Mouse (Mus musculus) heart, postnatal 0 days (tissue): ENCODE data around the gene Pomt2. TPM values are rescaled to one million over a fixed set of nuclear protein-coding genes. Genes with fewer than 3 reads are reported as not detected.

Source experiments
- ATAC-seq: fragments of 200-750 bp; cut with Nextera tagmentation; 2 replicates; pipeline ENCODE4 v1.8.0; 2017; ENCODE audit warnings: low read depth, moderate number of reproducible peaks, moderate library complexity; ENCODE audit not compliant: insufficient read depth
- DNase-seq: peaks from one replicate; pipeline ENCODE4 v3.0.0-alpha.2; 2016; ENCODE audit warnings: low spot score
- H3K27ac ChIP-seq: fragments of 300-500 bp; sonication (generic); 2 replicates; pipeline ENCODE4 v1.5.1; 2014; ENCODE audit warnings: low read depth, mild to moderate bottlenecking
- H3K27me3 ChIP-seq: fragments of 300-500 bp; sonication (generic); 2 replicates; pipeline ENCODE4 v1.6.1; 2014; ENCODE audit warnings: low read length, mixed read lengths; ENCODE audit not compliant: control insufficient read depth, insufficient read depth
- H3K36me3 ChIP-seq: fragments of 300-500 bp; sonication (generic); replicated peaks from 2 replicates; pipeline ENCODE4 v1.6.1; 2014; ENCODE audit warnings: low read length, mixed read lengths; ENCODE audit not compliant: control insufficient read depth, insufficient read depth
- H3K4me1 ChIP-seq: fragments of 300-500 bp; sonication (generic); 2 replicates; pipeline ENCODE4 v1.6.1; 2014; ENCODE audit warnings: antibody characterized with exemption; ENCODE audit not compliant: control insufficient read depth, insufficient read depth
- H3K4me2 ChIP-seq: fragments of 300-500 bp; sonication (generic); 2 replicates; pipeline ENCODE4 v1.6.1; 2014; ENCODE audit warnings: low read depth, mild to moderate bottlenecking, low read length, moderate library complexity
- H3K4me3 ChIP-seq: fragments of 300-500 bp; sonication (generic); 2 replicates; pipeline ENCODE4 v1.5.1; 2014; ENCODE audit warnings: low read depth, low read length
- H3K9ac ChIP-seq: fragments of 300-500 bp; sonication (generic); replicated peaks from 2 replicates; pipeline ENCODE4 v1.6.1; 2014; ENCODE audit warnings: low read depth, low read length, mixed read lengths
- H3K9me3 ChIP-seq: fragments of 300-500 bp; sonication (generic); replicated peaks from 2 replicates; pipeline ENCODE4 v1.6.1; 2016; ENCODE audit warnings: low read length; ENCODE audit not compliant: control insufficient read depth
- CTCF ChIP-seq: IDR thresholded peaks from 2 replicates; pipeline ENCODE4 v1.5.1; 2016; ENCODE audit warnings: antibody characterized with exemption, control low read depth, low read depth
- EP300 ChIP-seq: IDR thresholded peaks from 2 replicates; pipeline ENCODE4 v1.6.1; 2016; ENCODE audit warnings: antibody characterized with exemption, low read depth
- WGBS: fragments of 180-500 bp; shearing (Covaris S2); extraction: QIAGEN DNeasy Blood & Tissue Kit; methylation state at CpG from one replicate; pipeline ENCODE4 v1.1.7; 2014; 5-methylcytosine and 5-hydroxymethylcytosine counted together
- polyA plus RNA-seq: library from polyadenylated mRNA; unstranded; fragments of >200 nt; fragmentation: Nextera tagmentation; extraction: Ambion mirVana; gene quantifications from 2 replicates; pipeline ENCODE4 v1.2.1, GENCODE M21; 2015
- total RNA-seq: library from RNA; depleted of rRNA; stranded (reverse); fragments of >200 nt; gene quantifications from 2 replicates; pipeline ENCODE4 v1.2.3, GENCODE M21; 2014; ENCODE audit warnings: low replicate concordance

Gene Pomt2
- total and polyA plus RNA-seq, 2 experiments from 2014 or later, result 6.5 to 22.7 TPM

DNA sequence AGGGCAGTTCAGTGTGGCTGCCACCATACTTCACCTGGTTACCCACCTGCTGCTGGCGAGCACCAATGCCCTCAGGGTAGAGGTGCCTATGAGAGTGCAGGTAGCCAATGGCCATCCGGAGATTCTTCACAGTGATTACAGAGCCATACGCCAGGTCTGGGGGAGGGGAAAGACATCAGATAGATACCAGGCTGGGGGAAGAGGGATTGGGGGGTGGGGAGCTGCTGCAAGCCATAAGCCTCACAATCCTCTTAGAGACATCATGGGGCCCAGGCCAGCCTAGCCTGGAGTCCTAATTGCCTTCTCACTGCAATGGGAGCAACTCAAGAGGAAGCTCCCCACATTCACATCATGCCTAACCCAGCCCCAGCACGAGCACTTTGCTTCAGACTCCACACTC is 20.5 kb downstream of the Pomt2 start:
- no peaks in the 10 kb centered on the region for H3K4me1 ChIP-seq
- DNase-seq, result no peak
- no peaks in the 10 kb centered on the region for H3K27me3 ChIP-seq
- H3K9ac ChIP-seq, result no peak overlapping the region
- no peak overlapping the region for H3K4me2 ChIP-seq
- H3K27ac ChIP-seq, result no peak overlapping the region
- TF ChIP-seq CTCF, result no peak
- no peak for TF ChIP-seq EP300
- ATAC-seq, result no peak
- H3K4me3 ChIP-seq, result no peak overlapping the region
- 87% methylated on average over 4 of the region's 4 CpGs for WGBS
- no peaks in the 10 kb centered on the region for H3K9me3 ChIP-seq
- H3K36me3 ChIP-seq, result peaks cover 52% of the 10 kb centered on the region

DNA sequence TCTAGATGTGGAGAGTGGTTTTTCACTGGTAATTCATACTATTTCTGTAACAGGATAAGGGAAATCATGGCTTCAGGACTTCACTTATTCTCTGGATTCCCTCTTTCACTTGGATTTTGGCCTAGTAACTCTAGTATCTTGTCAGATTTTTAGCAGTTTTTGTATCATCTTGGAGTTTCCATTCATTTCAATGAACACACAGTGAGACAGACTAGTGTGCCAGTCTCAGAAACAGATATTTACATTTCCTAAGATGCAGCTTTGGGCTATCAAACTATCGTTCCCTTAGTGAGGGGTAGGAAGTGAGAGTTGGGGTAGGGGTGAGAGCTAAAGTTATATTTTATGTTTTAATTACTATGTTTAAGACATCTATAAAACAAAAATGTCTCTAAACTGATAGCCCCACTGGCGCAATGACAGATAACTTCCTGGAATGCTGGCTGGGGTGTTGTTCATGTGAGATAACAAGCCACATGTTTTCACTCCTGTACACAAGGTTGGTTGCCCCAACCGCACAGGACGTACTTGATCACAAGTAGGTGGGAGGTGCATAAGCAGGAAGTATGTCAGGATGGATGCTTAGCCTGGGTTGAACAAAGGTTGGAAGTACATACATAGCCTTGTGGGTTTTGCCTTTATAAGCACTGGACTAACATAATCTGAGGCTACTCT is 25.7 kb downstream of the Pomt2 start:
- Histone ChIP-seq H3K9me3 (no peaks in the 10 kb centered on the region), H3K4me1 (no peaks in the 10 kb centered on the region), H3K27me3 (no peaks in the 10 kb centered on the region), H3K4me2 (no peak overlapping the region), H3K9ac (no peak overlapping the region), H3K4me3 (no peak overlapping the region), H3K27ac (no peak overlapping the region), H3K36me3 (peaks cover 71% of the 10 kb centered on the region)
- ATAC-seq (no peak), DNase-seq (no peak)
- 70% methylated on average over 4 of the region's 4 CpGs for WGBS
- no peak for TF ChIP-seq CTCF
- no peak for TF ChIP-seq EP300

DNA sequence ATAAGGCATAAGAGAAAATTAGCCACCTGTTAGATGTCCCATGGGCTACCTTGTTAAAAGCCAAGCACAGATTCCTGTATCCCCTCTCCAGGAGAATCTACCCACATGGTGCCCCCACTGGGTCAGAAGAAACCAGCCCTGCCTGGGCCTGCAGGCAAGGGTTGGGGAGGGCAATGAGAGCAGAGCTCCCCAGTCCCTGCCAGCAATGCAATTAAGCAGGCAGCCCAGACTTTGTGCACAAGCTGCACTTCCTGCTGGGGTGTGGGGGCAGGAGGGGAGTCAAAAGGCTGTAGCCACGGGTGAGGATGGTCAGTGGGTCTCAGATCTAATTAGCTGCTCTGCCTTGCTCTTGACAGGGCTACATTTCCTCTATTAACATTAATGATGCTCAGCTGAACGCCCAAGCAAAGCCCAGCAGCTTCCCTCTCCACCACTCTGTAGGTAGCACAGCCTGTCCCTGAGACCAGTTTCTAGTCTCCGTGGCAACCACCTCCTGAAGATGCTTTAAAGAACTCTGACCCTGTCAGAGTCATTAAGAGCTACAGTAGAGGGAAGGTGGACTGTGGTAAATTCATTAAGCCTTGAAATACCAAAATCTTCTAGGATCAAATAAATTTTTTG is 40.3 kb downstream of the Pomt2 start:
- H3K4me3 ChIP-seq, result no peak overlapping the region
- no peak overlapping the region for H3K4me2 ChIP-seq
- 55% methylated on average over 3 of the region's 3 CpGs for WGBS
- DNase-seq (no peak), ATAC-seq (no peak)
- H3K27ac ChIP-seq, result no peak overlapping the region
- H3K27me3 ChIP-seq, result peaks cover 6% of the 10 kb centered on the region
- no peaks in the 10 kb centered on the region for H3K4me1 ChIP-seq
- H3K36me3 ChIP-seq, result peaks cover 36% of the 10 kb centered on the region
- no peaks in the 10 kb centered on the region for H3K9me3 ChIP-seq
- H3K9ac ChIP-seq, result no peak overlapping the region
- TF ChIP-seq CTCF, result no peak
- no peak for TF ChIP-seq EP300

DNA sequence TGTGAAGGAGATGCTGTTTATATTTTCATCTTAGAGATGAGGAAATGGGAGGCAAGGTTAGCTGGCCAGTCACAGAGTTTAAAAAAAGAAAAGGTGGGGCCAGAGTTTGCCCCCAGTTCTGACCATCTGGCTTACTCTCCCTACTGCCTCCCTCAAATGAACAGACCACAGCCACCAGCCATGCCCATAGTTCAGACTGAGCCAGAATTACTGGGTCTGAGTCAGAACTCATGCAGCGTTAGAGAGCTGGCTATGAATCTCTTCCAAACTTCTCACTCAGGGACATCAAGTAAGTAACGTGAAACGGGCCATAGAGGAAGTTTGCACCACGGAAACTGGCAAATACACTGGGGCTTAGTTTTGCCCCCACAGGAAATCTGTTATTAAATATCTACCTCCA is 43.0 kb downstream of the Pomt2 start:
- TF ChIP-seq CTCF, result no peak
- TF ChIP-seq EP300, result no peak
- Histone ChIP-seq H3K36me3 (peaks cover 17% of the 10 kb centered on the region), H3K4me3 (no peak overlapping the region), H3K4me2 (no peak overlapping the region), H3K27me3 (peaks cover 20% of the 10 kb centered on the region), H3K9me3 (no peaks in the 10 kb centered on the region), H3K27ac (no peak overlapping the region), H3K4me1 (0 out of 2 replicates have a peak, but pooled peaks cover 3% of the 10 kb centered on the region), H3K9ac (no peak overlapping the region)
- no peak for DNase-seq
- no peak for ATAC-seq
- 80% methylated on average over 4 of the region's 4 CpGs for WGBS

DNA sequence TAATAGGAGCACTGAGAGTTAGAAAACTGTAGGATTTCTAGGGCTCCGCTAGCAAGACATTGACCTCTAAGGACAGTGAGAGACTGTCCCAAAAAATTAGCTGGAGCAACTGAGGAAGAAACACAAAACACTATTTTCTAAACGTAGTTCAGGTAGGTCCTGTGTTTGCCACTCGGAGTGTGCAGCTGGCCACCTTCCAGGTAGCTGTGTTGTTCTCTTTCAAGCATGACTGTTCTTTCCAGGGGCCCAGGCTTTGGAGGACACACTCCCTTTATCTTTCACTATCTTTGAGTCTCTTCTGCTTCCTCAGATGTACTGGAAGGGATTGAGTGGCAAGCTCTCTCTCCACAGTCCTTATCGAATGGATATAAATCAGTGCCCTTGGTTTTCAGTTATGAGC is 44.3 kb downstream of the Pomt2 start:
- H3K4me2 ChIP-seq, result no peak overlapping the region
- H3K27me3 ChIP-seq, result peaks cover 20% of the 10 kb centered on the region
- peaks cover 5% of the 10 kb centered on the region for H3K36me3 ChIP-seq
- no peak for ATAC-seq
- TF ChIP-seq CTCF (no peak), EP300 (no peak)
- H3K4me1 ChIP-seq, result 0 out of 2 replicates have a peak, but pooled peaks cover 3% of the 10 kb centered on the region
- H3K9me3 ChIP-seq, result no peaks in the 10 kb centered on the region
- no peak overlapping the region for H3K27ac ChIP-seq
- 88% methylated on average over 4 of the region's 4 CpGs for WGBS
- DNase-seq, result no peak
- H3K4me3 ChIP-seq, result no peak overlapping the region
- H3K9ac ChIP-seq, result no peak overlapping the region
